Mouse (Mus musculus) CH12.LX (cell line): Measurements from ENCODE around the gene Fam186b. TPM values are rescaled to one million over a fixed set of nuclear protein-coding genes. Genes with fewer than 3 reads are reported as not detected.
"Not testable (repeated sequence)": the region's sequence is repeated elsewhere in the genome, so short reads cannot be mapped to it uniquely, and the experiment has no call there.

Experiments used
- DNase-seq: peaks from one replicate; pipeline ENCODE4 v3.0.0-alpha.2; 2013; ENCODE audit errors: extremely low read depth
- H3K27ac ChIP-seq: 2 replicates; pipeline ENCODE4 v1.5.1; 2012; ENCODE audit warnings: low read depth, mild to moderate bottlenecking, control low read depth, moderate library complexity; ENCODE audit not compliant: insufficient read depth
- H3K27me3 ChIP-seq: replicated peaks from 2 replicates; pipeline ENCODE3; 2012; ENCODE audit warnings: inconsistent platforms
- H3K36me3 ChIP-seq, 2 experiments: replicated peaks in 1 of 2; 2 replicates each; pipeline versions ENCODE3 to v1.6.1; 2012; ENCODE audit warnings: inconsistent platforms in 1 of 2, low read length in 1 of 2, mild to moderate bottlenecking in 1 of 2, mixed read lengths in 1 of 2, moderate library complexity in 1 of 2; ENCODE audit not compliant: control insufficient read depth in 1 of 2, insufficient read depth in 1 of 2
- H3K4me1 ChIP-seq, 2 experiments: 2 replicates each; pipeline ENCODE4 v1.6.1; 2012; ENCODE audit warnings: inconsistent platforms in 1 of 2, moderate library complexity in 1 of 2; ENCODE audit not compliant: insufficient read depth in 2 of 2, control insufficient read depth in 1 of 2
- H3K4me2 ChIP-seq: 2 replicates; pipeline ENCODE4 v1.6.1; 2012; ENCODE audit warnings: low read depth, mild to moderate bottlenecking, control low read depth; ENCODE audit not compliant: poor library complexity, insufficient read depth, severe bottlenecking
- H3K4me3 ChIP-seq, 3 experiments: fragments of 150-350 bp in 1 of 3; sonication (generic) in 1 of 3; replicated peaks in 1 of 3; 2 replicates each; pipeline versions ENCODE3 to v1.5.1; 2011 to 2012; ENCODE audit warnings: low read depth in 2 of 3, low read length in 2 of 3, mild to moderate bottlenecking in 2 of 3, moderate library complexity in 2 of 3, control low read depth in 1 of 3, improper control_type of control experiment in 1 of 3, inconsistent platforms in 1 of 3, mixed read lengths in 1 of 3; ENCODE audit not compliant: poor library complexity in 1 of 3
- H3K79me2 ChIP-seq: replicated peaks from 2 replicates; pipeline ENCODE4 v1.6.1; 2012; ENCODE audit warnings: mild to moderate bottlenecking, moderate library complexity; ENCODE audit not compliant: control insufficient read depth, poor library complexity, insufficient read depth, severe bottlenecking; ENCODE audit errors: extremely low read depth
- H3K9ac ChIP-seq: 2 replicates; pipeline ENCODE4 v1.6.1; 2012; ENCODE audit warnings: low read depth, mild to moderate bottlenecking, control low read depth, moderate library complexity; ENCODE audit not compliant: insufficient read depth
- H3K9me3 ChIP-seq: replicated peaks from 2 replicates; pipeline ENCODE3; 2012; ENCODE audit warnings: low read length, inconsistent platforms, mixed read lengths
- CHD1 ChIP-seq: IDR thresholded peaks from 2 replicates; pipeline ENCODE4 v1.6.1; 2012; ENCODE audit warnings: low read depth, low read length, improper control_type of control experiment, inconsistent platforms
- EP300 ChIP-seq: IDR thresholded peaks from 2 replicates; pipeline ENCODE4 v1.6.1; 2011; ENCODE audit warnings: low read length, improper control_type of control experiment
- GABPA ChIP-seq: IDR thresholded peaks from 2 replicates; pipeline ENCODE4 v1.6.1; 2012; ENCODE audit warnings: low read depth, low read length, improper control_type of control experiment, inconsistent platforms; ENCODE audit not compliant: insufficient replicate concordance
- JUN ChIP-seq: IDR thresholded peaks from 2 replicates; pipeline ENCODE4 v1.6.1; 2011; ENCODE audit warnings: low read depth, mild to moderate bottlenecking, low read length, improper control_type of control experiment, moderate library complexity; ENCODE audit not compliant: insufficient read depth
- JUND ChIP-seq: conservative IDR thresholded peaks from 2 replicates; pipeline ENCODE4 v1.6.1; 2011; ENCODE audit warnings: low read depth, low read length, improper control_type of control experiment
- MAFK ChIP-seq: IDR thresholded peaks from 2 replicates; pipeline ENCODE4 v1.6.1; 2011; ENCODE audit warnings: low read length, improper control_type of control experiment; ENCODE audit not compliant: insufficient replicate concordance
- MAX ChIP-seq: IDR thresholded peaks from 2 replicates; pipeline ENCODE4 v1.6.1; 2011; ENCODE audit warnings: low read length, improper control_type of control experiment
- MYC ChIP-seq: IDR thresholded peaks from 2 replicates; pipeline ENCODE4 v1.6.1; 2011; ENCODE audit warnings: low read depth, mild to moderate bottlenecking, improper control_type of control experiment, low read length
- NELFE ChIP-seq: IDR thresholded peaks from 2 replicates; pipeline ENCODE4 v1.6.1; 2011; ENCODE audit warnings: low read depth, low read length, improper control_type of control experiment
- PAX5 ChIP-seq: IDR thresholded peaks from 2 replicates; pipeline ENCODE4 v1.6.1; 2012; ENCODE audit warnings: low read length, inconsistent platforms, mixed read lengths
- POLR2AphosphoS2 ChIP-seq: IDR thresholded peaks from 2 replicates; pipeline ENCODE4 v1.6.1; 2011; ENCODE audit warnings: low read depth, low read length, improper control_type of control experiment
- SIN3A ChIP-seq: IDR thresholded peaks from 2 replicates; pipeline ENCODE4 v1.6.1; 2012; ENCODE audit warnings: low read length, improper control_type of control experiment, inconsistent platforms
- SMC3 ChIP-seq: IDR thresholded peaks from 2 replicates; pipeline ENCODE4 v1.6.1; 2011; ENCODE audit warnings: low read depth, low read length, improper control_type of control experiment
- TCF12 ChIP-seq: IDR thresholded peaks from 2 replicates; pipeline ENCODE4 v1.6.1; 2014; ENCODE audit warnings: low read depth, mild to moderate bottlenecking, inconsistent platforms, low read length, improper control_type of control experiment
- UBTF ChIP-seq: IDR thresholded peaks from 2 replicates; pipeline ENCODE4 v1.6.1; 2012; ENCODE audit warnings: low read depth, mild to moderate bottlenecking, inconsistent platforms, low read length, improper control_type of control experiment, moderate library complexity
- USF1 ChIP-seq: IDR thresholded peaks from 2 replicates; pipeline ENCODE4 v1.6.1; 2014; ENCODE audit warnings: low read depth, mild to moderate bottlenecking, inconsistent platforms, low read length, improper control_type of control experiment
- ZMIZ1 ChIP-seq: IDR thresholded peaks from 2 replicates; pipeline ENCODE4 v1.6.1; 2012; ENCODE audit warnings: low read depth, mild to moderate bottlenecking, inconsistent platforms, low read length, improper control_type of control experiment
- ZNF384 ChIP-seq: IDR thresholded peaks from 2 replicates; pipeline ENCODE4 v1.6.1; 2012; ENCODE audit warnings: low read depth, low read length, improper control_type of control experiment, inconsistent platforms
- dilution Hi-C: fragments of 300-500 bp; cut with MboI; formaldehyde crosslinking; loops from 2 replicates; pipeline ENCODE4 v1.14.3; 2020; ENCODE audit warnings: low sequenced_read_pairs; ENCODE audit not compliant: extremely low pct_unique_long_range_greater_than_20kb, extremely low pct_ligation_motif_present
- in situ Hi-C: fragments of 300-500 bp; cut with MboI; formaldehyde crosslinking; loops from 3 replicates; pipeline ENCODE4 v1.14.3; 2019; ENCODE audit warnings: low sequenced_read_pairs, low pct_ligation_motif_present, low pct_unique_long_range_greater_than_20kb, mixed read lengths
- polyA plus RNA-seq: library from polyadenylated mRNA; unstranded; fragments of >175 nt; gene quantifications from 2 replicates; pipeline ENCODE4 v1.2.1, GENCODE M21; 2012; ENCODE audit warnings: low read depth; ENCODE audit not compliant: insufficient read length
- total RNA-seq, 2 experiments: library from RNA; depleted of rRNA; stranded (reverse); fragments of 300-350 nt in 1 of 2; fragments of >200 nt in 1 of 2; gene quantifications; 2 replicates each; pipeline ENCODE4 v1.2.3; 2012 to 2014

The Fam186b gene
- total and polyA plus RNA-seq, 3 experiments, result 0.04 to 0.11 TPM; not detected in 1

- DNase-seq, result no peak
- Histone ChIP-seq H3K27me3 (no peaks in the 10 kb centered on the region), H3K4me1 (peaks cover 8 to 39% of the 10 kb centered on the region in 2 experiments), H3K9ac (no peak overlapping the region), H3K4me3 (no peak overlapping the region), H3K36me3 (peaks cover 8 to 19% of the 10 kb centered on the region in 2 experiments), H3K79me2 (peaks cover 2% of the 10 kb centered on the region; the same call in 1 of the 2 replicates), H3K27ac (no peak overlapping the region), H3K4me2 (no peak overlapping the region), H3K9me3 (no peaks in the 10 kb centered on the region)
- dilution Hi-C loops (no loop called here), in situ Hi-C loops (no loop called here)
- TF ChIP-seq PAX5 (no peak), GABPA (no peak), TCF12 (no peak), CHD1 (no peak), ZMIZ1 (no peak), USF1 (no peak), POLR2AphosphoS2 (no peak), ZNF384 (no peak), EP300 (no peak), MYC (no peak), JUND (no peak), SMC3 (no peak), NELFE (no peak), JUN (no peak), SIN3A (no peak), UBTF (no peak), MAX (no peak)
These were observed 41.9 kb downstream of the Fam186b start for GRCm38 (mm10) chr15:99253772-99254171.

- not testable (repeated sequence) for H3K79me2 ChIP-seq, H3K9me3 ChIP-seq, H3K4me3 ChIP-seq
- peaks cover 14 to 25% of the 10 kb centered on the region in 2 experiments for H3K36me3 ChIP-seq
- TF ChIP-seq MAFK, result 0 out of 2 replicates have a peak, but pooled peaks have one; percentile 15
- TF ChIP-seq, all 38 proteins: peak for 1; not testable (repeated sequence) for 37
- dilution Hi-C loops, DNase-seq, H3K27ac ChIP-seq, H3K27me3 ChIP-seq, H3K9ac ChIP-seq, in situ Hi-C loops, H3K4me2 ChIP-seq: not testable (repeated sequence)
- peaks cover 8 to 39% of the 10 kb centered on the region in 2 experiments for H3K4me1 ChIP-seq
These were observed 42.6 kb downstream of the Fam186b start for GRCm38 (mm10) chr15:99253175-99253479.
